Mouse (Mus musculus): ENCODE measurements around the gene Pradc1. TPM values are rescaled to one million over a fixed set of nuclear protein-coding genes. Genes with fewer than 3 reads are reported as not detected.

Pradc1 gene
- polyA plus RNA-seq, 1 experiment from 2014 or later = 25.0 TPM

DNA sequence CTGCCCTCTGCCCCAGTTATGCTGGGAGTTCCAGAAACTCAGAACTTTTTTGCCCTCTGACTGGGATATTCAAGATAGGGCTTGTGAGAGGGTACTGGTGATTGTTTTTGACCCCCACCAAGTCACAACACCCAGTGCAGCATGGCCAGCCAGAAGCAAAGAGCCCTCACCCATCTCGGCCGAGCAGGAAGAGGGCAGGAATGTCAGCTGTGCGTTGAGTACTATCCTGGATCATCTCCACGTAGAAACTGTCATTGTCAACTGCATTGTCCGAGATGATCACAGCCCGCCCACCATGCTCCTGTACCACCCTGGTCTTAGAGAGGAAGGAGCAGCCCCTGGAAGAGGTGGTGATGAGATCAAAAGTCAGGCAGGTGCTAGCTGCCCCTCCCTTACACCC, 4.4 kb downstream of the Pradc1 start:
- Histone ChIP-seq H3K9ac (no peak overlapping the region), H3K36me3 (peaks cover 43% of the 10 kb centered on the region), H3K4me3 (no peak overlapping the region), H3K4me1 (replicated peaks) (peaks cover 6% of the 10 kb centered on the region; the same call in 1 of the 2 replicates), H3K27ac (replicated peaks) (no peak overlapping the region), H3K9me3 (no peaks in the 10 kb centered on the region), H3K4me2 (no peak overlapping the region), H3K27me3 (no peaks in the 10 kb centered on the region)
- no peak for ATAC-seq (ENCODE audit: low read depth)
- 88% methylated on average over 6 of the region's 6 CpGs for WGBS

DNA sequence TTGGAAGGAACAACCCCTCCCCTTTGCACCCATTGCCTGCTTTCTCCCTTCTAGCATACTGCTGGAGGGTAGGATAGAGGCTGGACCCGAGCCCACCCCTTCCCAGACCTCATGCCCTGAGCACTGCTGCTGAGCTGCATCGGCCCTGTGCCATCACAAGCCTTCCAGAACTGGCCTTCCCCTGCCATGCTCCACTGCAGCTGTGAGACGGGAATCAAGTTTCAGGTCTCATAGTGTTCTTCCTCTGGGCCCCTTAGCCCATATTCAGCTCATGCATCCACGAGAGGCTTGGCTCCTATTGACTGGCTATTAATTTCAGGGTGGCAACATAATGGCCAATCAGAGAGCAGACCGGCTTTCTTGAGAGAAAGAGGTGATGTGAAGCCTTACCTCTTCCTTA, 6.5 kb downstream of the Pradc1 start:
- Histone ChIP-seq H3K27me3 (no peaks in the 10 kb centered on the region), H3K4me3 (no peak overlapping the region), H3K27ac (replicated peaks) (no peak overlapping the region), H3K4me2 (no peak overlapping the region), H3K9ac (no peak overlapping the region), H3K4me1 (replicated peaks) (no peaks in the 10 kb centered on the region; the same call in 1 of the 2 replicates), H3K9me3 (no peaks in the 10 kb centered on the region), H3K36me3 (peaks cover 64% of the 10 kb centered on the region)
- no peak for ATAC-seq (ENCODE audit: low read depth)
- WGBS = 86% methylated on average over 5 of the region's 5 CpGs

DNA sequence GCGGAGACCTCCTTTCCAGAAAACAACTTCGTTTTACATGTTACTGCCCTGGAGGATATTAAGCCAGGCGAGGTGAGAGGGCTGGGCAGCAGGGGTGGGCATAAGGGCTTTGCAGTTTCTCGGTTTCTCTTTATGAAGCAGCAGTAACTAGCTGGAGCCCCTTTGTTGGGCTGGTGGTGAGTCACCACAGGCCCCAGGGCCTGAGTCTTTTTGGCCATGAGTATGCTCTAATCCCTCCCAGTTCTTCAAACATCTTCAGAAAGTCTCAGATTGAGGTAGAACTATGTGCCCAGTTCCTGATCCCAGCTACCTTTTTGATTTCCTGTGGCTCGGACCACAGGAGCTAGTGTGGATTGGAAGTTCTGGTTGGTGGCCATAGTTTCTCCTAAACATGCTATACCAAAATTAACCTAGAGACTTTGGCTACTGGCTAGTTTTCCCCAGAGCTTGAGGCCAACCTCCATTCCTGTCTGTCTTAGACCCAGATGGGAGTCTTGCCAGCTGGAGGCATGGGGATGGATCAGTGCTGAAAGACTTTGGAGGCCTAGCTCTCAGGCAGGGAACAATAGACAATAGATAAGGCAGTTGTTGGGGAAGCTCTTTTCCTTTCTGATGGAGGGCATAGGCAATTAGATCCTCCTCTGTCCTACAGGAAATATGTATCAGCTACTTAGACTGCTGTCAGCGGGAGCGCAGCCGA, 7.4 kb downstream of the Pradc1 start:
- H3K9ac ChIP-seq = no peak overlapping the region
- H3K27me3 ChIP-seq = no peaks in the 10 kb centered on the region
- H3K4me3 ChIP-seq = no peak overlapping the region
- peaks cover 73% of the 10 kb centered on the region for H3K36me3 ChIP-seq
- WGBS = 90% methylated on average over 8 of the region's 8 CpGs
- no peak for ATAC-seq (ENCODE audit: low read depth)
- no peak overlapping the region for H3K27ac ChIP-seq (replicated peaks)
- H3K4me1 ChIP-seq (replicated peaks) = no peaks in the 10 kb centered on the region
- H3K4me2 ChIP-seq = no peak overlapping the region
- no peaks in the 10 kb centered on the region for H3K9me3 ChIP-seq

DNA sequence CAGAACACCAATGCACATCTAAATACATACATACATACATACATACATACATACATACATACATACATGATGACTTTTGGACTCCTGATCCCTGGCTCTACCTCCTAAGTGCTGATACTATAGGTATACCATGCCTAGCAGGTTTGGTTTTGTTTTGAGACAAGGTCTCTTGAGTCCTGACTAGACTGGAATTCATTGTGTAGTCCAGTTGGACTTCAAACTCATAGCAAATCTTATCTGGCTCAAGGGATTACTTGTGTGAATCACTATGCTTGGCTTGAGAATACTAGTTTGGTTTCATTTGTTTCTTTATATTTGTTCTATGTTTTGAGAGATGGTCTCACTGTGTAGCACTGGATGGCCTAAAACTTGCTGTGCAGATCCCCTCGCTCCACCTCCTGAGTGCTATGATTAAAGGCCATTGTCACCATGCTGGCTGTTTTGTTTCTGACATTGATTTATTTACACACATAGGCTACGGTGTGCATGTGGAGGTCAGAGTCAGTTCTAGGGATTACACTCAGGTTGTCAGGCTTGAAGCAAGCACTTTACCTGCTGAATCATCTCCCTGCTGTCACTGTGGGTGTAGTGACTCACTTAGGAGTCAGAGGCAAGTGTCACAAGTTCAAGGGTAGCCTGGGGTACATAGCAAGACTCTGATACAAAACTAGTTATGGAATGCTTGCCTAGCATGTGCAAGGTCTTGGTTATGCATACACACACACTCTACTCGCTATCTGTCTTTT, 8.1 kb downstream of the Pradc1 start:
- Histone ChIP-seq H3K4me3 (no peak overlapping the region), H3K4me1 (replicated peaks) (no peaks in the 10 kb centered on the region), H3K4me2 (no peak overlapping the region), H3K9me3 (no peaks in the 10 kb centered on the region), H3K27ac (replicated peaks) (no peak overlapping the region), H3K27me3 (no peaks in the 10 kb centered on the region), H3K36me3 (peaks cover 80% of the 10 kb centered on the region), H3K9ac (no peak overlapping the region)
- 83% methylated on average over 3 of the region's 3 CpGs for WGBS
- no peak for ATAC-seq (ENCODE audit: low read depth)

DNA sequence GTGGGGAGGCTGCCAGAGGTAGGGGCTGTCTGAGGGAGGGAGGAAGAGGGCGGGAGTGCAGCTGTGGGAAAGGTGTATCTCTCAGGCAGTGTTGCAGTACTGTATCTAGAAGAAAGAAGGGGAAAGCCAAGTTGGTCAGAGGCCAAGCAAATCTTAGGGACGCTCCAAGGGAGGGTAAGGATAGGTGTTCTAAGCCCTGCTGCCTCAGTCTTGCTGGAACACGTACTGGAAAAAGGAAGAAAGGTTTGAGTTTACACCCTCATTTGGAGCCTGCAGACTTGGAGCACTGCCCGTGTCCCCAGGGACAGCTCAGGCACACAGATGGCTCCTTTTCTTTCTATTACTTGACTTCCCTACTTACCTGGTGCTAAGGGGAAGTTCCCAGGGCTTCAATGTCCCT, 10.6 kb downstream of the Pradc1 start:
- Histone ChIP-seq H3K4me1 (replicated peaks) (no peaks in the 10 kb centered on the region), H3K4me2 (no peak overlapping the region), H3K4me3 (no peak overlapping the region), H3K27me3 (no peaks in the 10 kb centered on the region), H3K27ac (replicated peaks) (no peak overlapping the region), H3K9me3 (no peaks in the 10 kb centered on the region), H3K36me3 (peaks cover 73% of the 10 kb centered on the region), H3K9ac (no peak overlapping the region)
- 92% methylated on average over 4 of the region's 4 CpGs for WGBS
- no peak for ATAC-seq (ENCODE audit: low read depth)

GRCm38 (mm10) chr6:85436631-85437030, 15.1 kb downstream of the Pradc1 start:
- Histone ChIP-seq H3K36me3 (peaks cover 37% of the 10 kb centered on the region), H3K4me2 (no peak overlapping the region), H3K9me3 (no peaks in the 10 kb centered on the region), H3K9ac (no peak overlapping the region), H3K27ac (replicated peaks) (no peak overlapping the region), H3K27me3 (no peaks in the 10 kb centered on the region), H3K4me1 (replicated peaks) (peaks cover 8% of the 10 kb centered on the region; the same call in 1 of the 2 replicates), H3K4me3 (no peak overlapping the region)
- 91% methylated on average over 5 of the region's 6 CpGs for WGBS
- ATAC-seq (ENCODE audit: low read depth) = no peak

GRCm38 (mm10) chr6:85436204-85436603, 15.6 kb downstream of the Pradc1 start:
- no peak overlapping the region for H3K27ac ChIP-seq (replicated peaks)
- H3K9me3 ChIP-seq = no peaks in the 10 kb centered on the region
- H3K4me1 ChIP-seq (replicated peaks) = peaks cover 11% of the 10 kb centered on the region; the same call in 1 of the 2 replicates
- ATAC-seq (ENCODE audit: low read depth) = no peak
- H3K4me2 ChIP-seq = no peak overlapping the region
- no peaks in the 10 kb centered on the region for H3K27me3 ChIP-seq
- no peak overlapping the region for H3K4me3 ChIP-seq
- H3K36me3 ChIP-seq = peaks cover 32% of the 10 kb centered on the region
- WGBS = 100% methylated on average over 1 of the region's 1 CpGs
- no peak overlapping the region for H3K9ac ChIP-seq

DNA sequence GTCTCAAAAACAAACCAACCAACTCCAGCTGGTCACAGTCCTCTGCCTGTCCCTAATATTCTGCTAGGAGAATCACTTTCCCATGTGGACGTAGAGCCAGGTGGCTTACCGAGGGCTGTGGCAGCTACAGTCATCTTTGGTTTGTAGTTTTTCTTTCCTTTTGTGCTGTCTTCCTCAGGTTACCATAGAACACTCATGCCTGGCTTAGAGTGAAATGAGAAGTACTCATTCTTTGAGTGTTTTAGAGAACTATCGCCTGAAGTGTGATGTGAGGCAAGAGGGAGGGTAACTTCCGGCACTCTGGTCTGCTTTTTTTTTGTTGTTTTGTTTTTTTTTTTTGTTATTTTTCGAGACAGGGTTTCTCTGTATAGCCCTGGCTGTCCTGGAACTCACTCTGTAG, 17.9 kb downstream of the Pradc1 start:
- H3K27ac ChIP-seq (replicated peaks) = no peak overlapping the region
- no peak overlapping the region for H3K4me3 ChIP-seq
- no peak for ATAC-seq (ENCODE audit: low read depth)
- H3K27me3 ChIP-seq = no peaks in the 10 kb centered on the region
- H3K4me1 ChIP-seq (replicated peaks) = peaks cover 11% of the 10 kb centered on the region; the same call in 1 of the 2 replicates
- peaks cover 9% of the 10 kb centered on the region for H3K36me3 ChIP-seq
- no peaks in the 10 kb centered on the region for H3K9me3 ChIP-seq
- 92% methylated on average over 5 of the region's 5 CpGs for WGBS
- H3K4me2 ChIP-seq = no peak overlapping the region
- H3K9ac ChIP-seq = no peak overlapping the region

DNA sequence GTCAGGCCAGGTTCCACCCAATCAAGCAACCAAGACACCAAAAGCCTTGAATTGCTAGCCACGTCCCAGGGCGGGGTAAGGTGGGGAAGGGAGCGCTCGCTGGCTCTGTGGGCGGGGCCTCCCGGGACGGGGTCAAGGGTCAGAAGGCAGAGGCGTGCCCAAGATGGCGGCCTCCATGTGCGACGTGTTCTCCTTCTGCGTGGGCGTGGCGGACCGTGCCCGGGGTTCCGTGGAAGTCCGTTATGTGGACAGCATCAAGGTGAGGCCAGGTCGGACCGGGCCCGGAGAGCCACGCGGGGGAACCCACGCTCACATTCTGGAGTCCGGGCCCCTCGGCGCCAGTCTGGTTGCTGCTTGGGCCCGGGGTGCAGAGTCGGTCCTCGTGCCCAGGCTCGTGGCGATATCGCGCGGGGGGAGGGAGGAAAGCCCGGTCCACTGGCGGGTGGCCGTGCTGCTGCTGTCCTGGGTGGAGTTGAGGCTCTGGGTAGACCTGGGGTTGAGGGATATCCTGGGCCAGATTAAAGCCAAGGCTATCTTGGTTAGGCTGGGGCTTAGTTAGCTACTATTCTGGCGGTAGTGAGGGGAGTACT, 19.8 kb downstream of the Pradc1 start, which contains the start of gene Smyd5:
TSS of gene Smyd5 (plus strand) at position 148 of the 590 bp plus-strand sequence.
- H3K4me1 ChIP-seq (replicated peaks) = peaks cover 11% of the 10 kb centered on the region; the same call in 1 of the 2 replicates
- peak within 1 kb of the TSS; percentile 80 for H3K9ac ChIP-seq
- H3K27ac ChIP-seq (replicated peaks) = no peak within 1 kb of the TSS
- no peaks in the 10 kb centered on the region for H3K9me3 ChIP-seq
- under 1% methylated on average over 39 of the region's 39 CpGs for WGBS
- 0 out of 2 replicates have a peak, but pooled peaks cover 10% of the 10 kb centered on the region for H3K27me3 ChIP-seq
- H3K4me3 ChIP-seq = peak within 1 kb of the TSS; percentile 88
- ATAC-seq (ENCODE audit: low read depth) = peak; percentile 81
- H3K4me2 ChIP-seq = peak within 1 kb of the TSS; percentile 80
- no peaks in the 10 kb centered on the region for H3K36me3 ChIP-seq

DNA sequence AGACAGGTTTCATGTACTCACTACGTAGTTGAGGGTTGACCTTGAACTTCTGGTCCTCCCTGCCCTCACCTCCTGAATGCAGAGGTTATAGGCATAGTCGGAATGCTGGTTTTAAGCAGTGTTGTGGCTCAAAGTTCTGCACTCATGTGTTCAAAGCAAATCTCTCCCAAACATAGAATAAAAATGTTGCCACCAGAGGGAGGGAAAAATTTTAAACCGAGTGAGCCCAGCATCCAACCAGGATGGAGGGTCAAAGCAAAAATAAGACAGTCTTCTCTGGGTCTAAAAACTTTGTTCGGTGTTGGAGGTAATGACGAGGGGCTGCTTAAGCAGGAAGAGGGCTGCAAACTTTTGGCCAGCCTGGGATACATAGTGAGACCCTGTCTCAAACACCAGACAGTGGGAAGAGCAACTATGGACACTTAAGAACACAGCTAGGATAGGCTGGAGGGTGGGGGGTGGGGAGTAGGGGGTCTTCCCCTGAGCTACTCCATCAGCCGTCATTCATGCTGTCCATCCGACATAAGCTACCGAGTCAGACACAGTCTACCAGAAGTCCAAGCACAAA, 20.4 kb downstream of the Pradc1 start:
- peak overlapping the region; percentile 88 for H3K4me3 ChIP-seq
- no peaks in the 10 kb centered on the region for H3K36me3 ChIP-seq
- ATAC-seq (ENCODE audit: low read depth) = peak; percentile 66
- peak overlapping the region; percentile 80 for H3K9ac ChIP-seq
- H3K27me3 ChIP-seq = 0 out of 2 replicates have a peak, but pooled peaks cover 10% of the 10 kb centered on the region
- H3K4me2 ChIP-seq = peak overlapping the region; percentile 80
- 52% methylated on average over 8 of the region's 8 CpGs for WGBS
- peaks cover 11% of the 10 kb centered on the region; the same call in 1 of the 2 replicates for H3K4me1 ChIP-seq (replicated peaks)
- no peak overlapping the region for H3K27ac ChIP-seq (replicated peaks)
- no peaks in the 10 kb centered on the region for H3K9me3 ChIP-seq

GRCm38 (mm10) chr6:85423836-85424379, 27.9 kb downstream of the Pradc1 start, which contains the start of gene Noto:
Gene Noto, plus strand, starts transcription at chr6:85423886.
- H3K9me3 ChIP-seq = no peaks in the 10 kb centered on the region
- WGBS = 12% methylated on average over 28 of the region's 28 CpGs
- H3K27me3 ChIP-seq = peaks cover 45% of the 10 kb centered on the region
- no peak within 1 kb of the TSS for H3K27ac ChIP-seq (replicated peaks)
- H3K4me3 ChIP-seq = no peak within 1 kb of the TSS
- H3K36me3 ChIP-seq = no peaks in the 10 kb centered on the region
- H3K4me1 ChIP-seq (replicated peaks) = no peaks in the 10 kb centered on the region
- no peak within 1 kb of the TSS for H3K9ac ChIP-seq
- ATAC-seq (ENCODE audit: low read depth) = no peak
- H3K4me2 ChIP-seq = no peak within 1 kb of the TSS
